Mouse (Mus musculus) NIH3T3 (cell line): ENCODE measurements around the gene Dap.
A peak's percentile ranks its signal among the peaks of the same experiment; 100 is the strongest.

Experiments used
- DNase-seq: peaks from one replicate; pipeline ENCODE4 v3.0.0-alpha.2; 2012; ENCODE audit warnings: low read depth

Gene Dap

GRCm38 (mm10) chr15:31224135-31224761 lies at the start of gene Dap:
Dap (plus strand) TSS chr15:31224314.
- peak; percentile 99 for DNase-seq

DNA sequence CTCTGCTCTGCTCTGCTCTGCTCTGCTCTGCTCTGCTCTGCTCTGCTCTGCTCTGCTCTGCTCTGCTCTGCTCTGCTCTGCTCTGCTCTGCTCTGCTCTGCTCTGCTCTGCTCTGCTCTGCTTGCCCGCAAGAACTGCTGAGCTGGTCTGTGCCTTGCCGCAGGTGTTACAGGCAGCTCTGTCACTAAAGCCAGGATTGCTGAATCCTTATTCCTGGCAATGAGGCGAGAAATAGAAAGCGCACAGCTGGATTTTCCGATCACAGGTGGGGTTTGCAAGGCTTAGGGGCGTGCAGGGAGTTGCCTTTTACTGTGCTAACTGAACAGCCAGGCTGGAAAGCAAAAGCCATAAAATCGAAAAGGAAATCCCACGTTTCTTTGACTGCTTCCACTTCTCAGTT lies 47.5 kb upstream of the Dap start:
- DNase-seq: no peak

GRCm38 (mm10) chr15:31184651-31185443 lies 39.3 kb upstream of the Dap start:
- DNase-seq: peak; percentile 68

DNA sequence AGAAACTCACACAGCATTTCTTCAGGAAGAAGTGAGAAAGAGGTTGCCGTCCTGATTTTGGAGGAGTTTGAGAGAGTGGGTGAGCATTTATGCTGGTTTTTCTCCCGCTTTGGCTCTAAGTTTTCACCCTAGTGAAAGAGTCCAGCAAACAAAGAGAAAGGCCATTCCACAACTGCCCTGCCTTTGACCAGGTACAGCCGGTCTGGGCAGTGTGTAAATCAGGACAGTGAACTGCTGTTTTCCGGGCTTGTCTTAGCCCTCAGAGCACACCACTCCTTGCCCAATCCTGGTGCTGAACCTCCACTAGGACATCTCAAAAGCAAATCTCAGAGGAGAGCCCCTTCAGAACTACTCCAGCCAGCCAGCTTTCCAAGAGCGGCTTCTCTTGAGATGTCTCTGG lies 38.6 kb upstream of the Dap start:
- DNase-seq: peak; percentile 22

DNA sequence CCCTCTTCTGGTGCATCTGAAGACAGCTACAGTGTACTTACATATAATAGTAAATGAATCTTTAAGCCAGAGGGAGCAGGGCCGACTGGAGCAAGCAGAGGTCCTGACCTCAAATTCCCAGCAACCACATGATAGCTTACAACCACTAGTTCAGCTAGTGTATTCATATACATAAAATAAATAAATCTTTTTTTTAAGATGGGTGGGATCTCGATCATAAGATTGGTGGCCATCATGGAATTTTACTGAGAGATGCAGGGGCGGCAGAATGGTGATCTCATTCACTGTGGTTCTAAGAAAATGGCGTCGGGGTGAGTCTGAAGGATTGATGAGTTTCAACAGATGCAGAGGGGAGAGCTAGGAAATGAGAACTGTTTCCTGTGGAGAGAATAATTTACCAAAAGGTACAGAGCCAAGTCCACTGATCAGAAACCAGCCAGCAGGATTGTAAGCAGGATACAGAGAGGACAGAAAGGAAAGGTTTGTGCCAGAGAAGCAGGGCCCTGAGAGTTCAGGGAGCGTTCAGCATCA lies 37.7 kb upstream of the Dap start:
- DNase-seq: peak; percentile 83

GRCm38 (mm10) chr15:31192563-31192962 lies 31.6 kb upstream of the Dap start:
- DNase-seq: no peak

DNA sequence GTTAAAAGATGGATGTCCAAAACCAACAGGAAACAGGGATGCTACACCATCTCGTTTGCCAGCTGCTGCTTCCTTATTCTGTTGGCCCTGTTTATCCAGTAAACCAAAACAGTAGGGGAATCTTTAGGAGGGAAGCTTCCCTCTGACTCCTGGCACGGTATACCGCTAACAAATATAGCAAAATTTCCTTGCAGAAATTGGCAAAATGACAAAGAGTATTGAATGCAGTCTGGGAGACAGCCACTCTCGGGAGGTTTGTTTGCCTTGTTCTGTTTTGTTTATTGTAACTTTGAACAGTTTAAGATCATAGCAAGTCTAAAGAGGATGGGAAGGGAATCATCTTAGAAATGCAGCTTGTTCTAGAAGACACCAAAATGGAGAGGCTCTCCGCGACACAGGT lies 28.3 kb upstream of the Dap start:
- DNase-seq: no peak

GRCm38 (mm10) chr15:31207346-31208093 lies 16.6 kb upstream of the Dap start:
- no peak for DNase-seq

DNA sequence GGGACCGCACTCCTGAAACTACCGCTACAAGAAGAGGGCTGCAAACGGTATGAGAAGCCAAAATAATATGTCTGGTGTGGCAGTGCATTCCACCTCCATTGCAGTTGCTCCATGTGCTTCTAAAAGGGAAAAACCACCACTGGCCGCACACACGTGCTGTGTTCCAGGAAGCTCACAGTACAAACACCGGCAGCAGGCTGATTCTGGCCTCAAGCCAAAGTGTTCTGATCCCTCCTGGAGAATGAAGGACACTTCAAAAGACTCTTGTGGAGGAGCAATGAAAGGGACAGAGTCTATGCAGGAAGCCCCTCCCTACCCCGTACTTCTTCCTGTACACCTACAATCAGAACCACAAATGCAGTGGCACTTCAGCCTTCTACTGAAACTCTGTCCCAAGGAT lies 12.2 kb upstream of the Dap start:
- DNase-seq: no peak

- DNase-seq: no peak
These were observed 10.4 kb upstream of the Dap start for GRCm38 (mm10) chr15:31213619-31214270.

DNA sequence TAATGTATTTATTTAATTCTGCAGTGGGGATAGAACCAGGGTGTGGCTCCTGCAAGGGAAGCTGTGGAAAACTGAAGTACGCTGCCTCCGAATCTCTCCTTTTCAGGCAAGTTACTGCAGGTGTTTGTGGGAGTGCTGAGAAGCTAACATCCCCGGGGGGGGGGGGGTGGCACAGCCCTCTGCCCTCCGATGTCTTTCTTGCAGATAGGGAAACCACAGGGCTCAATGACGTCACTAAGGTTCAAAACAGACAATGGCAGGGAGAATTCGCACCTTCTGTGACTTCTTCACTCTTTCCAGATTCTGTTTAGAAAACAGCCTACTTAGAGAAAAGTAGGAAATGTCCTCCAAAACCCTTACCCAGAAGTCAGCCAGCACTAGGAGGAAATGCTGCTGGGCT lies 1.9 kb upstream of the Dap start:
- DNase-seq: no peak

GRCm38 (mm10) chr15:31223596-31224134 lies 449 bp upstream of the Dap start:
- peak; percentile 30 for DNase-seq

DNA sequence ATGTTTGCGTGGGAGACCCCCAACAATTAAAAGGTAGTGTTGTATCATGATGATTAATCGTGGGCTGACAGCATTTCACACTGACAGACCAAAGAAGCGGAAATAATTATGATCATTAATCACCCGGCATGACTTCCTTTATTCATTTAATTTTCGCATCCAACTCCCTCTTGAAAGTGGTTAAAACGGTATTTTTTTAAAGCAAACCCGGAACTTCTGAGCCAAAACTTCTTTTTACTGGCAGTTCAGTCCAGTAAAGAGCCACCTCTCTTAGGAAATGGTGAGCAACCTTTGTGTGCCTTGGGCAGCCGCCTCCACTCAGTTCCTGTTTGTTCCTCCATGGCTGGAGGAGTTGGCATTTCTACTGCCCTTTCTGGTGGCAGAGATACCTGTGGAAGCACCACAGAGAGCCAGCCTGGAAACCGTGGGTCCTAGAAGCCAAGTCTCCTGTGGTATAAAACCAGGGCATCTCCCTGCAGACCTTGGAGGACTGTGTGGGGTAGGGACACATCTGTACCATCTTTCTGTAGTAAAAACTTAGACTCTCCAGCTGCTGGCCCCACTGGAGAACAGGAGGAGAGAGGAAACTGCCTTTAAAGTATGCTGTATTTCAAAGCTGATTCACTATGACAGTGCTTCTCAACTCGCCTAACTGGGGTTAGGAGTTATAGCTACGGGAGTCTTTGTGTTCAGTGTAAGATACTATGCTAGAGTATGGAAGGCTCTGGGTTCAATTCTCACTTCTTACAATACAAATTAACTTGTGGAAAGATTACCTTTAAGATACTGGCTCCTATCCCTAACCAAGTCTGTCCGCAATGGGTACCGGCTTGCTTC lies 910 bp downstream of the Dap start:
- peak; percentile 56 for DNase-seq

GRCm38 (mm10) chr15:31225643-31226325 lies 1.7 kb downstream of the Dap start:
- DNase-seq: no peak

DNA sequence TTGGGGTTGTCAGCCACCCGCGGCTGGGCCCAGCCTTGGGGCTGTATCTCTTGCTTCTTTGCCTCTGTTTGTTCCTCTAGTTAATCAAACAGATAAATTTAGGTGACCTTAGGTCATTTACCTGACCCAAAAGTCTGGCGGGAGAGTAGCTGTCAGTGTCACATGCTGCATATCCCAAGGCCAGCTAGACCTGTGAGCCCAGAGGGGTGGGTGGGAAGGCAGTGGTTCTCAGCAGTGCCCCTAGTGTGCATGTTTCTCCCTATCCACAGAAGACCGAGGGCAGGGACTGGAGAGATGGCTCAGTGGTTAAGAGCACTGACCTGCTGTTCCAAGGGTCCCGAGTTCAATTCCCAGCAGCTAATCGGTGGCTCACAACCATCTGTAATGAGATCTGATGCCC lies 2.4 kb downstream of the Dap start:
- DNase-seq: no peak

DNA sequence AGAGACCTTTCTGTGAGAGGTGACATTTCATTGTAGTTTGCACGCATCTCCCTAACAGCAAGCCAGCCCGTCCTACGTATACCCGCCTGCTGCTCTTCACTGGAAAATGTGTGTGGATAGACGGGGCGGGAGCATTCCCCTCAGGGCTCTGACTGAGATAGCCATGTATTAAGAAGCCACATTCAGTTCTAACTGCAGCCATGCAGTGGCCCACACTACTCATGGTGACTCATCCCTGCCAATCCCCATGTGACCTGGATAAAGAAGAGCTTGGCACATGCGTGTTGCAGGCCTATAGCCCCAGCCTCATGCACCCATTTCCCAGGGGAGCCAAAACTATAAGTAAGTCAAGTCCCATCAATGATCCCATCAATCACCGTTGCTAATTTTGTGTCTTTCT lies 3.7 kb downstream of the Dap start:
- peak; percentile 77 for DNase-seq

- no peak for DNase-seq
These were observed 8.9 kb downstream of the Dap start for GRCm38 (mm10) chr15:31233006-31233405.

DNA sequence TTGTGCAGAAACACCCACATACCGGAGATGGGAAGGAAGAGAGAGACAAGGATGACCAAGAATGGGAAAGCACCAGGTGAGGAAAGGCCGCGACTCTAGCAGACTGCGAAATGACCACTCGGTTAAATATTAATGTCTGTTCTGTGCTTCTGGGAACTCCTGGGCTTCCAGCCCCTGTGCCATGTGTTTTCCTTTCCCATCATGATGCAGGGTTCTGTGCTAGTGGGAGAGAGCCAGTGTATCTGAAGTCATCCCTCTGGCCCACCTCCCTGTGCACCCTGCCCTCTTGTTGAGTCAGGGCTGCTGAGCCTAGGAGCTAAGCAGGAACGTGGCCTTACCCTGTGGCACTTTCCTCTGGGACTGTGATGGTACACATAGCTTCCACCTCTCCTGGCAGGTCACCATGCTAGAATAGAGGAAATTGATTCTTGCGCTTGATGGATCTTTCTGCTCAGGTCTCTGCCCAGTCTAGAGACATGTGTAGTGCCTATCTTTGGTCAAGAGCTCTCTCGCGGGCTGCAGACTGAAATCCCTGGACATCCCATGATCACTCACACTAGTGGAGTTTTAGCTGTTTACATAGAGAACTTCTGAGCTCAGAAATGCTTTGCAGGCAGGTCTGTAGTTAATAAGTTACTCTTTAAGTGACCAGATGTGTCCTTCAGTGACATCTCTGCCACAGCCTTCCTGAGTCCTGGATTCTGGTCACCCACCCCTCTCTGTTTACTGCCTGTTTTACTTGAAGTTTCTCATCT lies 11.9 kb downstream of the Dap start:
- DNase-seq: no peak

DNA sequence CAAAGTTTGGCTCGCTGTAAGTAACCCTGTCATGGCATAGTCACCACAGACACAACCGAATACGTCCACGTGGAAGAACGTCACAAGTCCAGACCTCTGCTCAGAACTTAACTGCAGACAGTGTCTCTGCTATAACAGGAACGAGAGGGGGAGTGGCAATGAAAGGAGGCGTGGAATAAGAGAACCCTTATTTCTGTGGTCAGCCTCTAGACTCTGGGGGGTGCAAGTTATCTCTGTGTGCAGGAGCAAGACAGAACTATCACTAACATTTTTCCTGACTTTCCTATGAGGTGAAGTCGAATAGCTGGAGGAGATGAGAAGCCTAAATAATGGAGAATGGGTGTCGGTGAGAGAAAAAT lies 12.4 kb downstream of the Dap start:
- DNase-seq: no peak

- DNase-seq: no peak
These were observed 13.3 kb downstream of the Dap start for GRCm38 (mm10) chr15:31237368-31237767.
